In genomic region chr2:135727088-135727487, GRCm38 (mm10) we compare ENCODE assay signal across 23 mouse cellular contexts.
A peak's percentile ranks its signal among the peaks of the same experiment; 100 is the strongest.
DNase-seq lines count a peak whose midpoint lies in the region; ATAC-seq and TF ChIP-seq lines count a peak whose summit lies in the region.
"Had no signal": no experiment of that assay in that cellular context is flagged by ENCODE, and none has a peak within 500 bp of the region (broad histone marks: within the 10 kb centered on the region; RNA-seq: fewer than 3 reads in every experiment).

No protein-coding gene starts in this region.

- H3K27me3 ChIP-seq in heart, embryonic 12.5 days (replicated peaks): no peaks in the 10 kb centered on the region
- H3K27me3 ChIP-seq in heart, postnatal 0 days (ENCODE audit: control insufficient read depth, insufficient read depth, low read length): no peaks in the 10 kb centered on the region
- H3K27me3 ChIP-seq: hindbrain, embryonic 15.5 days; intestine, embryonic 15.5 days; limb, embryonic 15.5 days; midbrain, embryonic 13.5 days had no signal

- no peaks in the 10 kb centered on the region for H3K36me3 ChIP-seq in heart, embryonic 12.5 days
- H3K36me3 ChIP-seq in heart, postnatal 0 days (replicated peaks; ENCODE audit: control insufficient read depth, insufficient read depth, low read length): no peaks in the 10 kb centered on the region
- H3K36me3 ChIP-seq: forebrain, embryonic 10.5 days; hindbrain, embryonic 15.5 days; intestine, embryonic 15.5 days; limb, embryonic 15.5 days; midbrain, embryonic 13.5 days had no signal

- TF ChIP-seq POLR2A in bone marrow, adult 2 months (IDR thresholded peaks at IDR 0.05; ENCODE audit: borderline replicate concordance, control insufficient read depth, low read depth, low read length): no peak

- 58% methylated on average over 9 of the region's 9 CpGs for WGBS in heart, embryonic 12.5 days
- 49% methylated on average over 9 of the region's 9 CpGs for WGBS in heart, postnatal 0 days
- WGBS in bone marrow, adult 2 months: 85% methylated on average over 9 of the region's 9 CpGs

- no peak overlapping the region; the same call in 1 of the 2 replicates for H3K27ac ChIP-seq in heart, embryonic 12.5 days (ENCODE audit: poor library complexity, severe bottlenecking)
- H3K27ac ChIP-seq in heart, postnatal 0 days (ENCODE audit: low read depth): peak overlapping the region; percentile 30; the same call in 1 of the 2 replicates
- H3K27ac ChIP-seq in bone marrow, adult 2 months (ENCODE audit: control insufficient read depth, insufficient read depth, low read depth, low read length, poor library complexity): 0 out of 2 replicates have a peak overlapping the region, but pooled peaks have one; percentile 8
- H3K27ac ChIP-seq: forebrain, embryonic 10.5 days; hindbrain, embryonic 15.5 days; intestine, embryonic 15.5 days; limb, embryonic 15.5 days; liver, embryonic 14.5 days; macrophage; midbrain, embryonic 13.5 days had no signal

- H3K4me1 ChIP-seq in heart, embryonic 12.5 days (replicated peaks): peaks cover 29% of the 10 kb centered on the region
- H3K4me1 ChIP-seq in heart, postnatal 0 days (ENCODE audit: control insufficient read depth, insufficient read depth): peaks cover 44% of the 10 kb centered on the region
- H3K4me1 ChIP-seq in bone marrow, adult 2 months (ENCODE audit: control insufficient read depth, insufficient read depth, low read length): peaks cover 6% of the 10 kb centered on the region
- H3K4me1 ChIP-seq: intestine, embryonic 15.5 days; limb, embryonic 15.5 days had no signal

- H3K4me3 ChIP-seq in heart, embryonic 12.5 days: no peak overlapping the region
- H3K4me3 ChIP-seq in heart, postnatal 0 days (ENCODE audit: low read depth, low read length): no peak overlapping the region
- no peak overlapping the region for H3K4me3 ChIP-seq in bone marrow, adult 2 months (replicated peaks; ENCODE audit: control insufficient read depth, low read depth, low read length)
- H3K4me3 ChIP-seq: forebrain, embryonic 10.5 days; hindbrain, embryonic 15.5 days; intestine, embryonic 15.5 days; limb, embryonic 15.5 days; midbrain, embryonic 13.5 days had no signal

- TF ChIP-seq EP300 in heart, postnatal 0 days (IDR thresholded peaks at IDR 0.05; ENCODE audit: low read depth): no peak

- no peak overlapping the region for H3K4me2 ChIP-seq in heart, embryonic 12.5 days
- no peak overlapping the region for H3K4me2 ChIP-seq in heart, postnatal 0 days (ENCODE audit: low read depth, low read length)
- H3K4me2 ChIP-seq: hindbrain, embryonic 15.5 days; intestine, embryonic 15.5 days; limb, embryonic 15.5 days; midbrain, embryonic 13.5 days had no signal

- no peak overlapping the region for H3K9ac ChIP-seq in heart, embryonic 12.5 days
- no peak overlapping the region for H3K9ac ChIP-seq in heart, postnatal 0 days (replicated peaks; ENCODE audit: low read depth, low read length)
- H3K9ac ChIP-seq: hindbrain, embryonic 15.5 days; intestine, embryonic 15.5 days; limb, embryonic 15.5 days; liver, embryonic 14.5 days; midbrain, embryonic 13.5 days had no signal

- DNase-seq in heart, adult 11 months: peak; percentile 84
- DNase-seq in heart, postnatal 0 days (ENCODE audit: low spot score): no peak
- DNase-seq in heart, adult 9 months (ENCODE audit: low spot score in 2 of 2): no peak
- DNase-seq in lung, postnatal 10 days: peak; percentile 25
- DNase-seq in adrenal gland, postnatal 36 days: no peak
- DNase-seq: adrenal gland, postnatal 25 days; cerebellum, adult 11-12 months; cerebellum, postnatal 10 days; heart, postnatal 4 days; kidney, adult 8-10 months; kidney, postnatal 10 days; left cerebral cortex, postnatal 4 days had no signal

- H3K9me3 ChIP-seq in heart, embryonic 12.5 days (replicated peaks): no peaks in the 10 kb centered on the region
- H3K9me3 ChIP-seq in heart, postnatal 0 days (replicated peaks; ENCODE audit: control insufficient read depth, low read length): no peaks in the 10 kb centered on the region
- H3K9me3 ChIP-seq: forebrain, embryonic 10.5 days; hindbrain, embryonic 15.5 days; intestine, embryonic 15.5 days; limb, embryonic 15.5 days; midbrain, embryonic 13.5 days had no signal

- TF ChIP-seq CTCF in heart, postnatal 0 days (IDR thresholded peaks at IDR 0.05; ENCODE audit: low read depth): no peak
- TF ChIP-seq CTCF in bone marrow, adult 2 months (IDR thresholded peaks at IDR 0.05; ENCODE audit: control insufficient read depth, insufficient read depth, low read length): no peak

- ATAC-seq in heart, embryonic 12.5 days (ENCODE audit: insufficient number of reproducible peaks, low FRiP score): no peak
- 0 out of 2 replicates have a peak, but pooled peaks have one; percentile 19 for ATAC-seq in heart, postnatal 0 days (ENCODE audit: insufficient read depth, low read depth)
- ATAC-seq: CD4-positive, CD25-positive, alpha-beta regulatory T cell, adult 4 months; forebrain, embryonic 16.5 days; intestine, embryonic 15.5 days; midbrain, embryonic 13.5 days had no signal

Comparison
In these comparisons a context has a peak if more than half of its experiments do, and no peak if none do; other contexts are left out.
1. DNase-seq: peak in heart, adult 11 months (single experiment) and lung, postnatal 10 days (single experiment); none in heart, postnatal 0 days (single experiment), heart, adult 9 months (0 of 2) and adrenal gland, postnatal 36 days (0 of 2).